Mouse (Mus musculus) gastrocnemius, adult 18-20 months (tissue): ENCODE measurements around the gene Casq2. TPM values are rescaled to one million over a fixed set of nuclear protein-coding genes. Genes with fewer than 3 reads are reported as not detected.

Experiments used
- DNase-seq: peaks from one replicate; pipeline ENCODE4 v3.0.0; 2021; ENCODE audit warnings: low spot score
- total RNA-seq, 2 experiments: library from RNA; stranded (reverse); gene quantifications; 2 replicates each; pipeline ENCODE4 v1.2.3; 2021

Gene Casq2
- total RNA-seq, 2 experiments from 2014 or later: 35.5 to 40.5 TPM

GRCm38 (mm10) chr3:102131627-102132324 is 45.6 kb downstream of the Casq2 start:
- DNase-seq: no peak

GRCm38 (mm10) chr3:102135389-102136113 is 49.3 kb downstream of the Casq2 start:
- DNase-seq: no peak

GRCm38 (mm10) chr3:102137158-102137557 is 50.9 kb downstream of the Casq2 start:
- DNase-seq: no peak

- DNase-seq: no peak
Observed at GRCm38 (mm10) chr3:102138899-102139298, 52.7 kb downstream of the Casq2 start.

- DNase-seq: no peak
Observed at GRCm38 (mm10) chr3:102140606-102141005, 54.4 kb downstream of the Casq2 start.

- no peak for DNase-seq
Observed at GRCm38 (mm10) chr3:102141451-102141850, 55.2 kb downstream of the Casq2 start.

- DNase-seq: no peak
Observed at GRCm38 (mm10) chr3:102141893-102142292, 55.7 kb downstream of the Casq2 start.

GRCm38 (mm10) chr3:102142947-102143346 is 56.7 kb downstream of the Casq2 start:
- no peak for DNase-seq

GRCm38 (mm10) chr3:102143536-102143935 is 57.3 kb downstream of the Casq2 start:
- no peak for DNase-seq

GRCm38 (mm10) chr3:102144401-102144800 is 58.2 kb downstream of the Casq2 start:
- no peak for DNase-seq

GRCm38 (mm10) chr3:102145645-102146386 is 59.6 kb downstream of the Casq2 start:
- no peak for DNase-seq

- no peak for DNase-seq
Observed at GRCm38 (mm10) chr3:102146428-102146827, 60.2 kb downstream of the Casq2 start.

GRCm38 (mm10) chr3:102147189-102147588 is 61.0 kb downstream of the Casq2 start:
- peak; percentile 54 for DNase-seq

- no peak for DNase-seq
Observed at GRCm38 (mm10) chr3:102149941-102150340, 63.7 kb downstream of the Casq2 start.

- no peak for DNase-seq
Observed at GRCm38 (mm10) chr3:102151850-102152249, 65.6 kb downstream of the Casq2 start.

- no peak for DNase-seq
Observed at GRCm38 (mm10) chr3:102152471-102152870, 66.3 kb downstream of the Casq2 start.

- DNase-seq: no peak
Observed at GRCm38 (mm10) chr3:102152872-102153271, 66.7 kb downstream of the Casq2 start.

GRCm38 (mm10) chr3:102154107-102154506 is 67.9 kb downstream of the Casq2 start:
- DNase-seq: no peak

GRCm38 (mm10) chr3:102156737-102157136 is 70.5 kb downstream of the Casq2 start:
- no peak for DNase-seq

GRCm38 (mm10) chr3:102157652-102158051 is 71.4 kb downstream of the Casq2 start:
- no peak for DNase-seq

GRCm38 (mm10) chr3:102158759-102159422 is 72.7 kb downstream of the Casq2 start:
- DNase-seq: no peak
